Mouse (Mus musculus): ENCODE data around the gene Olfr830. TPM values are rescaled to one million over a fixed set of nuclear protein-coding genes. Genes with fewer than 3 reads are reported as not detected.
"Not testable (repeated sequence)": the region's sequence is repeated elsewhere in the genome, so short reads cannot be mapped to it uniquely, and the experiment has no call there.

Gene Olfr830
- polyA plus RNA-seq (2015; fragmentation: Nextera tagmentation; extraction: Ambion mirVana), result not detected in 2 replicates

DNA sequence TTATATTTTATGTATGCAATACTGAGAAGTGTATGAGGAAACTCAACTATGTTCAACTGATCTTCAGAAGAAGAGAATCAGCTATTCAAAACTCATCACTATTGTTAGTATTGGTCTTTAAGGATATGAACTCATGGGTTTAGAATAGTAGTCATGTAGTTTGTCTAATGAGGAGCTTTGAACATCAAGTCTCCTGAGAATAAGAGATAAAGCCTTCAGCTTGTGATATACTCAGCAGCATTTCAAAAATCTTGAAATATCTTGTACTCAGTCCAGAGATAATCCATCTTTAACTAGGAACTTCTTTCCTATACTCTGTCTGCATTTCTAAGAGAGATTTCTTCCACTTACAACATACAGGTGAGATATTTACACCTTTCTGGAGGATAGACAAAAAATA lies at the start of gene Olfr830:
TSS of gene Olfr830 (plus strand) at position 301 of the 400 bp plus-strand sequence.
- Histone ChIP-seq H3K4me3 (no peak within 1 kb of the TSS), H3K4me2 (replicated peaks) (no peak within 1 kb of the TSS), H3K36me3 (no peaks in the 10 kb centered on the region), H3K9me3 (no peaks in the 10 kb centered on the region), H3K27ac (replicated peaks) (no peak within 1 kb of the TSS), H3K4me1 (no peaks in the 10 kb centered on the region), H3K9ac (replicated peaks) (no peak within 1 kb of the TSS), H3K27me3 (no peaks in the 10 kb centered on the region)
- no peak for ATAC-seq (replicated peaks)

GRCm38 (mm10) chr9:18854633-18855032 lies 19.9 kb upstream of the Olfr830 start, which contains the start of gene Olfr829:
Gene Olfr829 (plus strand): TSS chr9:18854933.
- ATAC-seq (replicated peaks), result no peak
- Histone ChIP-seq H3K27me3 (no peaks in the 10 kb centered on the region), H3K4me3 (no peak within 1 kb of the TSS), H3K27ac (replicated peaks) (no peak within 1 kb of the TSS), H3K36me3 (no peaks in the 10 kb centered on the region), H3K9ac (replicated peaks) (no peak within 1 kb of the TSS), H3K4me2 (replicated peaks) (no peak within 1 kb of the TSS), H3K4me1 (no peaks in the 10 kb centered on the region), H3K9me3 (no peaks in the 10 kb centered on the region; the same call in none of the 2 replicates)
- WGBS, result 65% methylated on average over 1 of the region's 1 CpGs

DNA sequence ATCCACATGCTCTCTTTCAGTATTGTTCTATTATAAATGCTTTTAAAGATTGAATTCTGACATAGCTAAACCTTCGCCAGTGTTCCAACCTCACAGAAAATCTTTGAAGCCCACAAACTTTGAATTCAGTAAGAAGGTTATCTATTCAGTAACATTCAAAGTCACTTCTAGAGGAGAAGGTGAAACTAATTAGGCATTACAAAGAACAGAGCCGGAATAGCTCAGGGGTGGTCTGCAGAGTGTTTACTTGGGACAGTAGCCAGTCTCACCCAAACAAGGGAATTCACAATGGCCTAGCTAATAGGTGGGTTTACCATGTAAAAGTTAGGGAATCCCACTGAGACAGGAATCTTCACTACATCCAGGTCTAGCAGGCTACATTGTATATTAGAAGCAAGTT lies 33.2 kb downstream of the Olfr830 start:
- not testable (repeated sequence) for H3K27ac ChIP-seq (replicated peaks); H3K9me3 ChIP-seq; ATAC-seq (replicated peaks); H3K4me2 ChIP-seq (replicated peaks); H3K27me3 ChIP-seq; H3K4me3 ChIP-seq; H3K4me1 ChIP-seq; H3K9ac ChIP-seq (replicated peaks); H3K36me3 ChIP-seq
- 68% methylated on average over 2 of the region's 2 CpGs for WGBS

DNA sequence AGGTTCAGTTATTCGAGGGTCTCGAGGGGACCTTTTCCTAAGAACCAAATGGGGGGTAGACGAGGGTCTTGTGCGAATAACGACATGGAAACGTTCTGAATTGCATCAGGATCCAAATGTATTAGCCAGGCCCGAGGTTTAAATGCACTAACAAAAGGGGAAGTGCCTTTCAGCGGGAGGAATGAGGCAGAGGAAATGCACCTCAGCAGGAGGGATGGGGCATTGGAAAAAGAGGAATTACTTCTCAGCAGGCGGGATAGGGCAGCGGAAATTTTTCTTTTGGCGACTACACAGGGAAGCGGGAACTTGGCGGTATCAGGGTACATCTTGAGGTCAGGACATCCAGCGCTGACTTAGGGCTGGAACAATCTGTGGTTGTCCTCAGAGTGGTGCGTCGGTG lies 53.4 kb downstream of the Olfr830 start:
- not testable (repeated sequence) for H3K9ac ChIP-seq (replicated peaks); ATAC-seq (replicated peaks); H3K9me3 ChIP-seq; H3K4me1 ChIP-seq; H3K27ac ChIP-seq (replicated peaks); H3K4me3 ChIP-seq; H3K36me3 ChIP-seq; H3K4me2 ChIP-seq (replicated peaks); H3K27me3 ChIP-seq
- 87% methylated on average over 14 of the region's 16 CpGs for WGBS

Other genes starting within 250 kb of the Olfr830 start
- gene Muc16, start 200.2 kb upstream of the Olfr830 start, polyA plus RNA-seq (2015; fragmentation: Nextera tagmentation; extraction: Ambion mirVana), result not detected in 2 replicates
- gene Olfr24, start 110.7 kb upstream of the Olfr830 start, polyA plus RNA-seq (2015; fragmentation: Nextera tagmentation; extraction: Ambion mirVana), result 0.05 TPM in 1 of 2 replicates, not detected in the other
- gene Olfr828, start 55.2 kb upstream of the Olfr830 start, polyA plus RNA-seq (2015; fragmentation: Nextera tagmentation; extraction: Ambion mirVana), result not detected in 2 replicates
- gene Olfr829, start 19.8 kb upstream of the Olfr830 start, polyA plus RNA-seq (2015; fragmentation: Nextera tagmentation; extraction: Ambion mirVana), result not detected in 2 replicates
- gene Olfr832, start 62.4 kb downstream of the Olfr830 start, polyA plus RNA-seq (2015; fragmentation: Nextera tagmentation; extraction: Ambion mirVana), result not detected in 2 replicates
- not detected in 2 replicates for gene Olfr834, start 113.3 kb downstream of the Olfr830 start, polyA plus RNA-seq (2015; fragmentation: Nextera tagmentation; extraction: Ambion mirVana)
- not detected in 2 replicates for gene Olfr835, start 158.0 kb downstream of the Olfr830 start, polyA plus RNA-seq (2015; fragmentation: Nextera tagmentation; extraction: Ambion mirVana)
- gene Olfr836, start 245.7 kb downstream of the Olfr830 start, polyA plus RNA-seq (2015; fragmentation: Nextera tagmentation; extraction: Ambion mirVana), result not detected in 2 replicates

Data from forebrain, embryonic 15.5 days (tissue).